18 mouse cellular contexts compared by ENCODE assay signal in genomic region chr6:55649996-55650395, GRCm38 (mm10). TPM values are rescaled to one million over a fixed set of nuclear protein-coding genes. Genes with fewer than 3 reads are reported as not detected.
A peak's percentile ranks its signal among the peaks of the same experiment; 100 is the strongest.
DNase-seq lines count a peak whose midpoint lies in the region; ATAC-seq lines count a peak whose summit lies in the region.
"Had no signal": no experiment of that assay in that cellular context is flagged by ENCODE, and none has a peak within 500 bp of the region (broad histone marks: within the 10 kb centered on the region; RNA-seq: fewer than 3 reads in every experiment).

No protein-coding gene starts in this region.

- 50% methylated on average over 3 of the region's 3 CpGs for WGBS in hindbrain, embryonic 14.5 days
- 68% methylated on average over 3 of the region's 3 CpGs for WGBS in hindbrain, embryonic 10.5 days
- 58% methylated on average over 3 of the region's 3 CpGs for WGBS in forebrain, embryonic 16.5 days
- 24% methylated on average over 3 of the region's 3 CpGs for WGBS in heart, embryonic 13.5 days

- DNase-seq in hindbrain, embryonic 14.5 days (ENCODE audit: low spot score): no peak
- no peak for DNase-seq in hindbrain, embryonic 10.5 days (ENCODE audit: low spot score)
- DNase-seq in spleen, postnatal 4 days (ENCODE audit: low spot score in 2 of 2): no peak
- no peak for DNase-seq in frontal cortex, postnatal 14 days (ENCODE audit: low spot score in 2 of 2)
- no peak for DNase-seq in right cerebral cortex, postnatal 4 days
- DNase-seq: cerebellum, adult 9-10 months; kidney, adult 9 months; lung, postnatal 10 days had no signal

- peaks cover 27% of the 10 kb centered on the region for H3K4me1 ChIP-seq in hindbrain, embryonic 14.5 days (replicated peaks; ENCODE audit: control insufficient read depth, insufficient read depth, low read length)
- peaks cover 21% of the 10 kb centered on the region for H3K4me1 ChIP-seq in hindbrain, embryonic 10.5 days (replicated peaks)
- peaks cover 35% of the 10 kb centered on the region for H3K4me1 ChIP-seq in forebrain, embryonic 16.5 days (replicated peaks; ENCODE audit: control insufficient read depth, insufficient read depth, low read length)
- peaks cover 42% of the 10 kb centered on the region for H3K4me1 ChIP-seq in heart, embryonic 13.5 days

- H3K4me3 ChIP-seq in hindbrain, embryonic 14.5 days (replicated peaks; ENCODE audit: low read length): no peak overlapping the region
- H3K4me3 ChIP-seq in hindbrain, embryonic 10.5 days: no peak overlapping the region
- no peak overlapping the region for H3K4me3 ChIP-seq in forebrain, embryonic 16.5 days (replicated peaks; ENCODE audit: low read length)
- H3K4me3 ChIP-seq in heart, embryonic 13.5 days: no peak overlapping the region
- H3K4me3 ChIP-seq: embryonic facial prominence, embryonic 12.5 days; layer of hippocampus, adult 2 months had no signal

- H3K9me3 ChIP-seq in hindbrain, embryonic 14.5 days (ENCODE audit: control insufficient read depth, low read length): no peaks in the 10 kb centered on the region
- no peaks in the 10 kb centered on the region for H3K9me3 ChIP-seq in hindbrain, embryonic 10.5 days
- no peaks in the 10 kb centered on the region for H3K9me3 ChIP-seq in forebrain, embryonic 16.5 days (ENCODE audit: control insufficient read depth, low read length)
- H3K9me3 ChIP-seq in heart, embryonic 13.5 days: no peaks in the 10 kb centered on the region
- H3K9me3 ChIP-seq: embryonic facial prominence, embryonic 12.5 days had no signal

- no peaks in the 10 kb centered on the region for H3K27me3 ChIP-seq in hindbrain, embryonic 14.5 days (ENCODE audit: control insufficient read depth, insufficient read depth, low read length)
- no peaks in the 10 kb centered on the region for H3K27me3 ChIP-seq in hindbrain, embryonic 10.5 days (ENCODE audit: insufficient read depth, poor library complexity, severe bottlenecking)
- H3K27me3 ChIP-seq in forebrain, embryonic 16.5 days (replicated peaks; ENCODE audit: control insufficient read depth, insufficient read depth, low read length): no peaks in the 10 kb centered on the region
- peaks cover 23% of the 10 kb centered on the region for H3K27me3 ChIP-seq in heart, embryonic 13.5 days (replicated peaks)
- H3K27me3 ChIP-seq: embryonic facial prominence, embryonic 12.5 days had no signal

- H3K4me2 ChIP-seq in hindbrain, embryonic 14.5 days (replicated peaks): no peak overlapping the region
- H3K4me2 ChIP-seq in forebrain, embryonic 16.5 days (ENCODE audit: low read length): no peak overlapping the region
- H3K4me2 ChIP-seq in heart, embryonic 13.5 days: peak overlapping the region; percentile 13; the same call in 1 of the 2 replicates
- H3K4me2 ChIP-seq: embryonic facial prominence, embryonic 12.5 days; liver, embryonic 11.5 days had no signal

- no peaks in the 10 kb centered on the region for H3K36me3 ChIP-seq in hindbrain, embryonic 14.5 days (replicated peaks; ENCODE audit: control insufficient read depth, insufficient read depth)
- no peaks in the 10 kb centered on the region for H3K36me3 ChIP-seq in hindbrain, embryonic 10.5 days
- H3K36me3 ChIP-seq in forebrain, embryonic 16.5 days (ENCODE audit: control insufficient read depth, insufficient read depth): no peaks in the 10 kb centered on the region
- no peaks in the 10 kb centered on the region for H3K36me3 ChIP-seq in heart, embryonic 13.5 days
- H3K36me3 ChIP-seq: embryonic facial prominence, embryonic 12.5 days had no signal

- no peak overlapping the region for H3K9ac ChIP-seq in hindbrain, embryonic 14.5 days
- H3K9ac ChIP-seq in forebrain, embryonic 16.5 days (replicated peaks; ENCODE audit: low read depth, low read length): no peak overlapping the region
- H3K9ac ChIP-seq in heart, embryonic 13.5 days: no peak overlapping the region
- H3K9ac ChIP-seq: embryonic facial prominence, embryonic 12.5 days had no signal

- ATAC-seq in hindbrain, embryonic 14.5 days (ENCODE audit: low FRiP score): peak; percentile 10; the same call in 1 of the 2 replicates
- no peak for ATAC-seq in forebrain, embryonic 16.5 days
- no peak for ATAC-seq in heart, embryonic 13.5 days (ENCODE audit: extremely low read depth, insufficient number of reproducible peaks, low FRiP score, low TSS enrichment)
- peak; percentile 46; the same call in 1 of the 2 replicates for ATAC-seq in megakaryocyte-erythroid progenitor cell, adult 5-6 weeks (replicated peaks; ENCODE audit: low FRiP score, low TSS enrichment, poor library complexity, severe bottlenecking)

- peak overlapping the region; percentile 53; the same call in 1 of the 2 replicates for H3K27ac ChIP-seq in hindbrain, embryonic 14.5 days
- no peak overlapping the region for H3K27ac ChIP-seq in hindbrain, embryonic 10.5 days
- H3K27ac ChIP-seq in forebrain, embryonic 16.5 days (ENCODE audit: low read length): peak overlapping the region; percentile 95
- H3K27ac ChIP-seq in heart, embryonic 13.5 days (replicated peaks): no peak overlapping the region
- H3K27ac ChIP-seq: embryonic facial prominence, embryonic 12.5 days; layer of hippocampus, adult 2 months; stomach, postnatal 0 days had no signal

RNA-seq across cellular contexts. Expression of gene Neurod6, which starts 31.1 kb away (rescaled TPM):
- 39.4 and 47.1 TPM in 2 replicates for polyA plus RNA-seq in hindbrain, embryonic 14.5 days (2014; fragmentation: Nextera tagmentation; extraction: Ambion mirVana)
- polyA plus RNA-seq in hindbrain, embryonic 10.5 days (2016; fragmentation: Nextera tagmentation; extraction: Ambion mirVana): 0.07 TPM in 1 of 2 replicates, not detected in the other
- polyA plus RNA-seq in forebrain, embryonic 16.5 days (2015; fragmentation: Nextera tagmentation; extraction: Ambion mirVana): 468 and 578 TPM in 2 replicates
- 0.13 and 0.19 TPM in 2 replicates for polyA plus RNA-seq in heart, embryonic 13.5 days (2015; fragmentation: Nextera tagmentation; extraction: Ambion mirVana)
- total RNA-seq in megakaryocyte-erythroid progenitor cell, adult 5-6 weeks (2014; fragmentation: Nextera tagmentation): not detected in 2 replicates
- not detected in 2 replicates for total RNA-seq in megakaryocyte-erythroid progenitor cell, adult 5-6 weeks (2017)
- total RNA-seq: hematopoietic stem cell, adult 5-6 weeks; MEL had no signal
- polyA plus RNA-seq: small intestine, adult 2 months had no signal

Comparison
In these comparisons a context has a peak if more than half of its experiments do, and no peak if none do; other contexts are left out.
1. H3K27ac ChIP-seq: peak in hindbrain, embryonic 14.5 days (single experiment) and forebrain, embryonic 16.5 days (single experiment); none in hindbrain, embryonic 10.5 days (single experiment) and heart, embryonic 13.5 days (single experiment).
2. RNA of gene Neurod6, which starts 31.1 kb away (polyA plus RNA-seq): 468 to 578 TPM in forebrain, embryonic 16.5 days and 39.4 to 47.1 TPM in hindbrain, embryonic 14.5 days; 0.13 to 0.19 TPM in heart, embryonic 13.5 days and 0.07 TPM in hindbrain, embryonic 10.5 days; every median in the first group is over 10 times any median in the second.
3. ATAC-seq: peak in hindbrain, embryonic 14.5 days (single experiment) and megakaryocyte-erythroid progenitor cell, adult 5-6 weeks (single experiment); none in forebrain, embryonic 16.5 days (single experiment) and heart, embryonic 13.5 days (single experiment).